Mouse (Mus musculus) CH12.LX (cell line): ENCODE results near the gene Slc2a4. TPM values are rescaled to one million over a fixed set of nuclear protein-coding genes. Genes with fewer than 3 reads are reported as not detected.

ENCODE experiments used
- DNase-seq: peaks from one replicate; pipeline ENCODE4 v3.0.0-alpha.2; 2013; ENCODE audit errors: extremely low read depth
- H3K27ac ChIP-seq: 2 replicates; pipeline ENCODE4 v1.5.1; 2012; ENCODE audit warnings: low read depth, mild to moderate bottlenecking, control low read depth, moderate library complexity; ENCODE audit not compliant: insufficient read depth
- H3K27me3 ChIP-seq: replicated peaks from 2 replicates; pipeline ENCODE3; 2012; ENCODE audit warnings: inconsistent platforms
- H3K36me3 ChIP-seq, 2 experiments: replicated peaks in 1 of 2; 2 replicates each; pipeline versions ENCODE3 to v1.6.1; 2012; ENCODE audit warnings: inconsistent platforms in 1 of 2, low read length in 1 of 2, mild to moderate bottlenecking in 1 of 2, mixed read lengths in 1 of 2, moderate library complexity in 1 of 2; ENCODE audit not compliant: control insufficient read depth in 1 of 2, insufficient read depth in 1 of 2
- H3K4me1 ChIP-seq, 2 experiments: 2 replicates each; pipeline ENCODE4 v1.6.1; 2012; ENCODE audit warnings: inconsistent platforms in 1 of 2, moderate library complexity in 1 of 2; ENCODE audit not compliant: insufficient read depth in 2 of 2, control insufficient read depth in 1 of 2
- H3K4me2 ChIP-seq: 2 replicates; pipeline ENCODE4 v1.6.1; 2012; ENCODE audit warnings: low read depth, mild to moderate bottlenecking, control low read depth; ENCODE audit not compliant: poor library complexity, insufficient read depth, severe bottlenecking
- H3K4me3 ChIP-seq, 3 experiments: fragments of 150-350 bp in 1 of 3; sonication (generic) in 1 of 3; replicated peaks in 1 of 3; 2 replicates each; pipeline versions ENCODE3 to v1.5.1; 2011 to 2012; ENCODE audit warnings: low read depth in 2 of 3, low read length in 2 of 3, mild to moderate bottlenecking in 2 of 3, moderate library complexity in 2 of 3, control low read depth in 1 of 3, improper control_type of control experiment in 1 of 3, inconsistent platforms in 1 of 3, mixed read lengths in 1 of 3; ENCODE audit not compliant: poor library complexity in 1 of 3
- H3K79me2 ChIP-seq: replicated peaks from 2 replicates; pipeline ENCODE4 v1.6.1; 2012; ENCODE audit warnings: mild to moderate bottlenecking, moderate library complexity; ENCODE audit not compliant: control insufficient read depth, poor library complexity, insufficient read depth, severe bottlenecking; ENCODE audit errors: extremely low read depth
- H3K9ac ChIP-seq: 2 replicates; pipeline ENCODE4 v1.6.1; 2012; ENCODE audit warnings: low read depth, mild to moderate bottlenecking, control low read depth, moderate library complexity; ENCODE audit not compliant: insufficient read depth
- H3K9me3 ChIP-seq: replicated peaks from 2 replicates; pipeline ENCODE3; 2012; ENCODE audit warnings: low read length, inconsistent platforms, mixed read lengths
- CHD2 ChIP-seq: IDR thresholded peaks from 2 replicates; pipeline ENCODE4 v1.6.1; 2011; ENCODE audit warnings: low read length, improper control_type of control experiment
- E2F4 ChIP-seq: IDR thresholded peaks from 2 replicates; pipeline ENCODE4 v1.6.1; 2011; ENCODE audit warnings: low read depth, low read length, improper control_type of control experiment; ENCODE audit not compliant: insufficient replicate concordance
- ELF1 ChIP-seq: IDR thresholded peaks from 2 replicates; pipeline ENCODE4 v1.6.1; 2014; ENCODE audit warnings: low read depth, mild to moderate bottlenecking, inconsistent platforms, low read length, improper control_type of control experiment
- EP300 ChIP-seq: IDR thresholded peaks from 2 replicates; pipeline ENCODE4 v1.6.1; 2011; ENCODE audit warnings: low read length, improper control_type of control experiment
- ETS1 ChIP-seq: conservative IDR thresholded peaks from 2 replicates; pipeline ENCODE4 v1.6.1; 2012; ENCODE audit warnings: low read depth, mild to moderate bottlenecking, inconsistent platforms, low read length, improper control_type of control experiment, moderate library complexity
- HCFC1 ChIP-seq: IDR thresholded peaks from 2 replicates; pipeline ENCODE4 v1.6.1; 2012; ENCODE audit warnings: low read depth, mild to moderate bottlenecking, inconsistent platforms, low read length, improper control_type of control experiment
- JUN ChIP-seq: IDR thresholded peaks from 2 replicates; pipeline ENCODE4 v1.6.1; 2011; ENCODE audit warnings: low read depth, mild to moderate bottlenecking, low read length, improper control_type of control experiment, moderate library complexity; ENCODE audit not compliant: insufficient read depth
- MAFK ChIP-seq: IDR thresholded peaks from 2 replicates; pipeline ENCODE4 v1.6.1; 2011; ENCODE audit warnings: low read length, improper control_type of control experiment; ENCODE audit not compliant: insufficient replicate concordance
- MAX ChIP-seq: IDR thresholded peaks from 2 replicates; pipeline ENCODE4 v1.6.1; 2011; ENCODE audit warnings: low read length, improper control_type of control experiment
- MAZ ChIP-seq: IDR thresholded peaks from 2 replicates; pipeline ENCODE4 v1.6.1; 2012; ENCODE audit warnings: low read depth, mild to moderate bottlenecking, inconsistent platforms, low read length, improper control_type of control experiment, moderate library complexity
- MEF2A ChIP-seq: IDR thresholded peaks from 2 replicates; pipeline ENCODE4 v1.6.1; 2014; ENCODE audit warnings: low read depth, mild to moderate bottlenecking, inconsistent platforms, low read length, improper control_type of control experiment, borderline replicate concordance
- MXI1 ChIP-seq: IDR thresholded peaks from 2 replicates; pipeline ENCODE4 v1.6.1; 2011; ENCODE audit warnings: mild to moderate bottlenecking, low read depth, low read length, improper control_type of control experiment
- MYC ChIP-seq: IDR thresholded peaks from 2 replicates; pipeline ENCODE4 v1.6.1; 2011; ENCODE audit warnings: low read depth, mild to moderate bottlenecking, improper control_type of control experiment, low read length
- NELFE ChIP-seq: IDR thresholded peaks from 2 replicates; pipeline ENCODE4 v1.6.1; 2011; ENCODE audit warnings: low read depth, low read length, improper control_type of control experiment
- PAX5 ChIP-seq: IDR thresholded peaks from 2 replicates; pipeline ENCODE4 v1.6.1; 2012; ENCODE audit warnings: low read length, inconsistent platforms, mixed read lengths
- POLR2A ChIP-seq: IDR thresholded peaks from 2 replicates; pipeline ENCODE4 v1.6.1; 2011; ENCODE audit warnings: low read depth, mild to moderate bottlenecking, improper control_type of control experiment, low read length
- POLR2AphosphoS2 ChIP-seq: IDR thresholded peaks from 2 replicates; pipeline ENCODE4 v1.6.1; 2011; ENCODE audit warnings: low read depth, low read length, improper control_type of control experiment
- RCOR1 ChIP-seq: conservative IDR thresholded peaks from 2 replicates; pipeline ENCODE4 v1.6.1; 2012; ENCODE audit warnings: low read depth, mild to moderate bottlenecking, inconsistent platforms, low read length, improper control_type of control experiment
- SIN3A ChIP-seq: IDR thresholded peaks from 2 replicates; pipeline ENCODE4 v1.6.1; 2012; ENCODE audit warnings: low read length, improper control_type of control experiment, inconsistent platforms
- SMC3 ChIP-seq: IDR thresholded peaks from 2 replicates; pipeline ENCODE4 v1.6.1; 2011; ENCODE audit warnings: low read depth, low read length, improper control_type of control experiment
- TCF12 ChIP-seq: IDR thresholded peaks from 2 replicates; pipeline ENCODE4 v1.6.1; 2014; ENCODE audit warnings: low read depth, mild to moderate bottlenecking, inconsistent platforms, low read length, improper control_type of control experiment
- USF1 ChIP-seq: IDR thresholded peaks from 2 replicates; pipeline ENCODE4 v1.6.1; 2014; ENCODE audit warnings: low read depth, mild to moderate bottlenecking, inconsistent platforms, low read length, improper control_type of control experiment
- USF2 ChIP-seq: conservative IDR thresholded peaks from 2 replicates; pipeline ENCODE4 v1.6.1; 2011; ENCODE audit warnings: low read depth, low read length, improper control_type of control experiment
- ZC3H11A ChIP-seq: IDR thresholded peaks from 2 replicates; pipeline ENCODE4 v1.6.1; 2012; ENCODE audit warnings: low read depth, mild to moderate bottlenecking, inconsistent platforms, low read length, improper control_type of control experiment
- ZKSCAN1 ChIP-seq: IDR thresholded peaks from 2 replicates; pipeline ENCODE4 v1.6.1; 2012; ENCODE audit warnings: low read depth, inconsistent platforms, low read length, improper control_type of control experiment, borderline replicate concordance
- ZNF384 ChIP-seq: IDR thresholded peaks from 2 replicates; pipeline ENCODE4 v1.6.1; 2012; ENCODE audit warnings: low read depth, low read length, improper control_type of control experiment, inconsistent platforms
- dilution Hi-C: fragments of 300-500 bp; cut with MboI; formaldehyde crosslinking; loops from 2 replicates; pipeline ENCODE4 v1.14.3; 2020; ENCODE audit warnings: low sequenced_read_pairs; ENCODE audit not compliant: extremely low pct_unique_long_range_greater_than_20kb, extremely low pct_ligation_motif_present
- in situ Hi-C: fragments of 300-500 bp; cut with MboI; formaldehyde crosslinking; loops from 3 replicates; pipeline ENCODE4 v1.14.3; 2019; ENCODE audit warnings: low sequenced_read_pairs, low pct_ligation_motif_present, low pct_unique_long_range_greater_than_20kb, mixed read lengths
- polyA plus RNA-seq: library from polyadenylated mRNA; unstranded; fragments of >175 nt; gene quantifications from 2 replicates; pipeline ENCODE4 v1.2.1, GENCODE M21; 2012; ENCODE audit warnings: low read depth; ENCODE audit not compliant: insufficient read length
- total RNA-seq, 2 experiments: library from RNA; depleted of rRNA; stranded (reverse); fragments of 300-350 nt in 1 of 2; fragments of >200 nt in 1 of 2; gene quantifications; 2 replicates each; pipeline ENCODE4 v1.2.3; 2012 to 2014

Gene Slc2a4
- total and polyA plus RNA-seq, 3 experiments: 2.3 to 3.8 (median 2.6) TPM

DNA sequence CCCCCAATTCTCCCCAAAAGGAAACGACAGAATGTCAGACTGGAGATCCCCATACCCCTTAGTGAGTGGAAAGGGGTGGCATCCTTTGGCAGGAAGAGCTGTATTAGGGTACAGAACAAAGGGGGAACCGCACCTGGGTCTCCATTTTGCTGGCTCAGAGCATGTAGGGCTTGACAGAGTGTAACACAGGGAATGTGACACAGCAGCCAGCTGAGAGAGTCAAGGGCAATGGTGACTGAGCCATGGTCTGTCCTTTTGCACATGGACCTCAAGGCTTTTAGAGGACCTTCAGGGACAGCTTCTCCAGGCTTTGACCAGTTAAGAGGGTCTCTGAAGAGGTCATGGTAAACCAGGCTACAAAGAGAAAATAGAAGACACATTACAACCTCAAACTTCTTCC is 26.9 kb upstream of the Slc2a4 start:
- peaks cover 2% of the 10 kb centered on the region for H3K9me3 ChIP-seq
- H3K4me3 ChIP-seq: no peak overlapping the region
- in situ Hi-C loops: no loop called here
- dilution Hi-C loops: no loop called here
- peaks cover 47 to 75% of the 10 kb centered on the region in 2 experiments for H3K36me3 ChIP-seq
- peaks cover 16% of the 10 kb centered on the region for H3K79me2 ChIP-seq
- H3K4me1 ChIP-seq: peaks cover 12 to 44% of the 10 kb centered on the region in 2 experiments
- H3K27me3 ChIP-seq: no peaks in the 10 kb centered on the region
- H3K4me2 ChIP-seq: no peak overlapping the region
- no peak overlapping the region for H3K27ac ChIP-seq
- no peak for DNase-seq
- TF ChIP-seq CHD2 (no peak), POLR2AphosphoS2 (no peak), E2F4 (no peak), JUN (no peak), HCFC1 (no peak), NELFE (no peak)
- no peak overlapping the region for H3K9ac ChIP-seq

DNA sequence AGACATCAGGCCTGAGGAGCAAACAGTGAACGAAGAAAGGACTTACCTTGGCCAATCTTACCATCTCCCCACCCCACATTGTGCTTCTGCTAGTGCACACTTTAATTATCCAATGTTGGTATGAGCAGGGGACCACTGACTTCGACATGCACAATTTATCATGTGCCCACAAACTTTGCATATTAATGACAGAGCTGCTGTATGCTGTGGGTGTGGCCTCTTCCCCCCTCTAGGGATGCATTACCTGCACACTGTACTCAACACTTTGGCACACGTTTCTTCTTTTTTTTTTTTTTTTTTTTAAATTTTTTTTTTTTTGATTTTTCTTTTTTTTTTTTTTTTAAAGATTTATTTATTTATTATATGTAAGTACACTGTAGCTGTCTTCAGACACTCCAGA is 22.8 kb upstream of the Slc2a4 start:
- peak; percentile 66 for DNase-seq
- Histone ChIP-seq H3K4me1 (peaks cover 14 to 49% of the 10 kb centered on the region in 2 experiments), H3K9ac (no peak overlapping the region), H3K4me3 (peak overlapping the region in 1 of 3 experiments; percentile 1), H3K9me3 (peaks cover 12% of the 10 kb centered on the region), H3K79me2 (0 out of 2 replicates have a peak, but pooled peaks cover 2% of the 10 kb centered on the region), H3K27me3 (no peaks in the 10 kb centered on the region)
- dilution Hi-C loops: no loop called here
- TF ChIP-seq ZNF384 (peak; percentile 65), E2F4 (no peak), EP300 (no peak), ZC3H11A (no peak), POLR2A (no peak), SIN3A (no peak)
- TF ChIP-seq, all 38 proteins: peak for 1
- peak overlapping the region; percentile 81 for H3K27ac ChIP-seq
- peaks cover 44 to 73% of the 10 kb centered on the region in 2 experiments for H3K36me3 ChIP-seq
- H3K4me2 ChIP-seq: peak overlapping the region; percentile 52
- in situ Hi-C loops: no loop called here

DNA sequence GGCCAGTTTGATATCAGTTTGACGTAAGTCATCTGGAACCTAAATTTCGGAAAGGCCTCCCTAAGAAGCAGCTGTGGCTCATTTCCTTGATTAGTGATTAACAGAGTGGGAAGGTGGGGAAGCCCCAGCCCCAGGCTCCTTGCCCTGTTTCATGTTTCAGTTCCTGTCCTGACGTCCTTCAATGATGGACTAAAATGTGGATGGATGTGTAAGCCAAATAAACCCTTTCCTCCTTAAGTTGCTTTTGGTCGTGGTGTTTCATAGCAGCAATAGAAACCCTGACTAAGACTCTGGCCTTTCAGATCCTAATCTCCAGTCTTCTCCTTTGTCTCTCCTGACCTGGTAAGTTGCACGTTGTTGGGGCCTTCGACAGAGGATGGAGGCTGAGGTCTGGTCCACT is 22.2 kb upstream of the Slc2a4 start:
- peaks cover 42 to 68% of the 10 kb centered on the region in 2 experiments for H3K36me3 ChIP-seq
- DNase-seq: peak; percentile 80
- H3K4me3 ChIP-seq: peak overlapping the region in 1 of 3 experiments; percentile 1
- in situ Hi-C loops: no loop called here
- peaks cover 14 to 49% of the 10 kb centered on the region in 2 experiments for H3K4me1 ChIP-seq
- H3K27me3 ChIP-seq: no peaks in the 10 kb centered on the region
- H3K4me2 ChIP-seq: peak overlapping the region; percentile 52
- H3K9me3 ChIP-seq: peaks cover 17% of the 10 kb centered on the region
- dilution Hi-C loops: no loop called here
- no peak overlapping the region for H3K9ac ChIP-seq
- H3K79me2 ChIP-seq: 0 out of 2 replicates have a peak, but pooled peaks cover 2% of the 10 kb centered on the region
- H3K27ac ChIP-seq: peak overlapping the region; percentile 81
- TF ChIP-seq USF2: no peak
- TF ChIP-seq NELFE: no peak
- TF ChIP-seq USF1: no peak
- TF ChIP-seq ZKSCAN1: no peak
- no peak for TF ChIP-seq SMC3
- peak; percentile 63; the same call in 1 of the 2 replicates for TF ChIP-seq MAX
- TF ChIP-seq MYC: peak; percentile 65
- no peak for TF ChIP-seq MAFK
- peak; percentile 52; the same call in 1 of the 2 replicates for TF ChIP-seq POLR2AphosphoS2
- TF ChIP-seq PAX5: no peak
- TF ChIP-seq ELF1: peak; percentile 31
- TF ChIP-seq MEF2A: peak; percentile 80
- TF ChIP-seq TCF12: peak; percentile 70
- TF ChIP-seq MAZ: no peak
- no peak; the same call in 1 of the 2 replicates for TF ChIP-seq HCFC1
- TF ChIP-seq RCOR1: no peak; the same call in 1 of the 2 replicates
- peak; percentile 74; the same call in 1 of the 2 replicates for TF ChIP-seq ETS1
- peak; percentile 37; the same call in 1 of the 2 replicates for TF ChIP-seq SIN3A
- TF ChIP-seq MXI1: no peak
